In the genomic region with DNA sequence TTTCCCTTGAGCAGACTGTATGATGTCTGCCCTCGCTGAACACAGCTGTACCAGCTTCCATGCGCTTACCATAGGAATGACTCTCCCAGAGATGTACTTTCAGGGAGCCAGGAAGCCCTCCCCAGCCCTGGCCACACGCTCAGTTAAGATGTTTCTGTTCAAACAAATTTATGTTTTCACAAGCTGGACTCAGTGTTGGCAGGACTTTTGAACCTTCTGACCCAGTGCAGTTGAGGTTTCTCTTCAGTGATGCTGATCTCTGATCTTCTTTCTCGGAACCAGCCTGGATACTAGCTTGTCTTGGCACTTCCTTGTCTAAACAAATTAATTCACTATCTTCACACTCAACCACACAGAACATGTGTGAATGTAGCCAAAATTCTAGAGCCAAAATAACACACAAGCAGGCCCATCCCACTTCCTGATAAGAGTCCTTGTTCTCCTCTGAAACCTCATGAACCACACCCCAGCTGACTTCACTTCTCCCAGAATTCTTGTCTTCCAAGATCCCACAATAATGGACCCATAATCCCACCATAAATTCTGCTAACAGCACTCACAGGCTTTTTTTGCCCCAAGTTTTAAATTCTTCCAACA, we compare ENCODE assay signal across 13 mouse cellular contexts. TPM values are rescaled to one million over a fixed set of nuclear protein-coding genes. Genes with fewer than 3 reads are reported as not detected.
A peak's percentile ranks its signal among the peaks of the same experiment; 100 is the strongest.
DNase-seq lines count a peak whose midpoint lies in the region; TF ChIP-seq lines count a peak whose summit lies in the region.
"Had no signal": no experiment of that assay in that cellular context is flagged by ENCODE, and none has a peak within 500 bp of the region (broad histone marks: within the 10 kb centered on the region; RNA-seq: fewer than 3 reads in every experiment).

No protein-coding gene starts in this region.

- no peak overlapping the region for H3K9ac ChIP-seq in heart, adult 2 months (ENCODE audit: low read depth, low read length)
- H3K9ac ChIP-seq: liver, embryonic 13.5 days; midbrain, embryonic 12.5 days had no signal

- no peak for TF ChIP-seq CTCF in heart, adult 2 months (IDR thresholded peaks at IDR 0.05)

- H3K4me1 ChIP-seq in heart, adult 2 months (ENCODE audit: control insufficient read depth, insufficient read depth, low read length): peaks cover 16% of the 10 kb centered on the region
- peaks cover 11% of the 10 kb centered on the region; the same call in 1 of the 2 replicates for H3K4me1 ChIP-seq in heart, embryonic 10.5 days

- no peaks in the 10 kb centered on the region for H3K9me3 ChIP-seq in heart, embryonic 10.5 days
- H3K9me3 ChIP-seq: liver, embryonic 13.5 days; midbrain, embryonic 12.5 days had no signal

- WGBS in heart, adult 2 months: 29% methylated on average over 4 of the region's 4 CpGs
- WGBS in heart, embryonic 10.5 days: 63% methylated on average over 4 of the region's 4 CpGs

- no peak for TF ChIP-seq EP300 in heart, adult 2 months (IDR thresholded peaks at IDR 0.05; ENCODE audit: insufficient read depth, low read depth, low read length)

- H3K27ac ChIP-seq in heart, adult 2 months: peak overlapping the region; percentile 82
- H3K27ac ChIP-seq in heart, embryonic 10.5 days: no peak overlapping the region
- H3K27ac ChIP-seq: liver, embryonic 13.5 days; midbrain, embryonic 12.5 days had no signal

- H3K4me3 ChIP-seq in heart, adult 2 months: peak overlapping the region; percentile 13; the same call in 1 of the 2 replicates
- H3K4me3 ChIP-seq in heart, embryonic 10.5 days: no peak overlapping the region
- H3K4me3 ChIP-seq: erythroblast, embryonic 14.5 days; liver, embryonic 13.5 days; midbrain, embryonic 12.5 days had no signal

- H3K36me3 ChIP-seq in heart, adult 2 months (ENCODE audit: control insufficient read depth, insufficient read depth, low read length): peaks cover 2% of the 10 kb centered on the region; the same call in 1 of the 2 replicates
- no peaks in the 10 kb centered on the region for H3K36me3 ChIP-seq in heart, embryonic 10.5 days
- H3K36me3 ChIP-seq: liver, embryonic 13.5 days; midbrain, embryonic 12.5 days had no signal

- intact Hi-C loops in heart, adult 2 months (cut with DNase I): loop anchor here (2.0 kb wide), 1 partner anchor 23 kb away; the partner anchor contains the start of gene Mgat4a

- H3K79me2 ChIP-seq in heart, adult 2 months (replicated peaks; ENCODE audit: control insufficient read depth, insufficient read depth, low read length): no peaks in the 10 kb centered on the region

- peak in 1 of 2 experiments; percentile 57 for DNase-seq in heart, adult 2 months
- no peak for DNase-seq in heart, embryonic 10.5 days (ENCODE audit: low spot score)
- peak; percentile 30 for DNase-seq in urinary bladder, postnatal 14 days (ENCODE audit: low spot score)
- DNase-seq in urinary bladder, postnatal 10 days (ENCODE audit: low spot score): no peak
- DNase-seq in kidney, postnatal 4 days: peak; percentile 16 to 35
- no peak for DNase-seq in adrenal gland, postnatal 4 days (ENCODE audit: low spot score in 2 of 2)
- DNase-seq in urinary bladder, postnatal 4 days (ENCODE audit: low spot score in 2 of 2): no peak
- DNase-seq in layer of hippocampus, postnatal 36 days: no peak
- DNase-seq: B cell, adult 2 months; cerebellum, adult 18-20 months; liver, embryonic 13.5 days had no signal

- TF ChIP-seq POLR2A in heart, adult 2 months (IDR thresholded peaks at IDR 0.05; ENCODE audit: insufficient read depth, low read depth, low read length): peak; percentile 21; the same call in 1 of the 2 replicates

- H3K27me3 ChIP-seq in heart, adult 2 months (ENCODE audit: control insufficient read depth, insufficient read depth, low read length): no peaks in the 10 kb centered on the region
- H3K27me3 ChIP-seq in heart, embryonic 10.5 days (ENCODE audit: insufficient read depth, poor library complexity, severe bottlenecking): no peaks in the 10 kb centered on the region
- H3K27me3 ChIP-seq: liver, embryonic 13.5 days; midbrain, embryonic 12.5 days had no signal

RNA-seq across cellular contexts. Expression of gene Mgat4a, which starts 22.6 kb away (rescaled TPM):
- total RNA-seq in heart, adult 2 months (2021): 10 to 100 TPM in 1 of 2 experiments, 1 to 10 TPM in 1; 8.7 to 11.8 TPM
- 4.5 and 7.6 TPM in 2 replicates for polyA plus RNA-seq in heart, adult 2 months (2012; rRNA removed)
- 1.3 and 3.2 TPM in 2 replicates for polyA plus RNA-seq in heart, embryonic 10.5 days (2016; fragmentation: Nextera tagmentation; extraction: Ambion mirVana)
- 10 to 100 TPM in 1 of 2 experiments, 1 to 10 TPM in 1; 7.9 to 12.6 TPM for total RNA-seq in adrenal gland, postnatal 4 days (2021)
- total RNA-seq in layer of hippocampus, postnatal 36 days (2021): 10 to 100 TPM; 31.4 to 32.6 TPM

Comparison
In these comparisons a context has a peak if more than half of its experiments do, and no peak if none do; other contexts are left out.
1. DNase-seq: peak in urinary bladder, postnatal 14 days (single experiment) and kidney, postnatal 4 days (2 of 2); none in heart, embryonic 10.5 days (single experiment), urinary bladder, postnatal 10 days (single experiment), adrenal gland, postnatal 4 days (0 of 2), urinary bladder, postnatal 4 days (0 of 2) and layer of hippocampus, postnatal 36 days (0 of 2).